Mouse (Mus musculus): Measurements from ENCODE around the gene Dhx8.

The Dhx8 gene

DNA sequence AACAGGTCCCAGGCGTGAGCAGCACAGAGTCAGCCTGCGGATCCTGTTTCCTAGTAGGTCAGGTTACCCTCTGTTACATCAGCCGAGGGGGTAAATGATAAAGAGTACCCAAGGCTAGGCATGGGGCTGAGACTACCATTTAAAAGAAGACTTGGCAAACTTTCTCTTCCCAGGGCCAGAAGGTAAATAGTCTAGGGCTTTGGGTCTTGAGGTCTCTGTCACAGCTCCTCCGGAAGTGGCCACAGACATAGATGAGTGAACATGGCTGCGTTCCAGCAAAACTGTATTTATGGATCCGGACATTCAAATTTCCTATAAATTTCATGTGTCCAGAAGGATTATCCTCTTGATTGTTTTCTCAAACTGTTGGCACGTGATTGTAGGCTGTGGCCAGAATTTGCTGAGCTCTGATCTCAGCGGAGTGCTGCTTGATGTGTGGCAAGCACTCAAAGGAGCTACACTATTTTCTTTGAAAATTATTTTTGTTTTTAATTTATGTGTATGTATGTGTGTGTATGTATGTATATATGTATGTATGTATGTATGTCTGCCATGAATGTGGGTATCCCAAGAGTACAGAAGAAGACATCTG is 72.5 kb downstream of the Dhx8 start:
- DNase-seq: no peak

DNA sequence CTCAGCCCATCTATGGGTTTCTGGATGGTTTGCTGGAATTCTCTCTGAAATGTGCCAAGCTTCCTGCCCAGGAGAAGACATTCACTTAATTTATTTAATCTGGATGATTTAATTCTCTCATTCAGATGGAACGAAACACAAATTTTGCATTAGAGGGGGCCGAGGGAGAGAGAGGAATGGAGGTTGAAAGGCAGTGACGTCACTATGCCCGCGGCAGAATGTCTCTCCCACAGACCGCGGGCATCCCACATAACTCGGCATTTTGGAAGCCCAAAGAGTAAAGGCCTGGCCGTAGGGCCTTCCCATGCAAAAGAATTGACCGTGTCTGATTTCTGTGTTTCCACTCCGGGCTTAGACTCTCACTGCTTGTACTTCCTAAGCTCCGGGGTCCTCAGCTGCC is 74.0 kb downstream of the Dhx8 start:
- DNase-seq: no peak

DNA sequence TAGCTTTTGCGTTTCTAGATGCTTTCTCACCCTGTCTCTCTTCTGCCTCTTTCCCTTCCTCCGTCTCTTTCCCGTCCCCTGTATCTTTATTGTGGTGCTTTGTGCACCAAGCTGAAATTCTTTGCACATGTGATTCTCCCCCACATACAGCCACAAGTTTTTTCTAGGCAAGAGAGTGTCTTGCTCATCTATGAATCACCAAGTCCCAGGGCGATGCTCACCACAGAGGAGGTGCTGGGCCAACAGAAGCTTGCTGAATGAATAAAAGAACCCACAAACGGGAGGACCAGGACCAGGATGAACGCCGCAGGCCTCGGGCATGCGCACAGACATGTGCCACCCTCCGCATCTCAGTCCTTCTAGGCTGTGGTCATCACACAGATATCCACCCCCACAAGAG is 74.5 kb downstream of the Dhx8 start:
- no peak for DNase-seq

DNA sequence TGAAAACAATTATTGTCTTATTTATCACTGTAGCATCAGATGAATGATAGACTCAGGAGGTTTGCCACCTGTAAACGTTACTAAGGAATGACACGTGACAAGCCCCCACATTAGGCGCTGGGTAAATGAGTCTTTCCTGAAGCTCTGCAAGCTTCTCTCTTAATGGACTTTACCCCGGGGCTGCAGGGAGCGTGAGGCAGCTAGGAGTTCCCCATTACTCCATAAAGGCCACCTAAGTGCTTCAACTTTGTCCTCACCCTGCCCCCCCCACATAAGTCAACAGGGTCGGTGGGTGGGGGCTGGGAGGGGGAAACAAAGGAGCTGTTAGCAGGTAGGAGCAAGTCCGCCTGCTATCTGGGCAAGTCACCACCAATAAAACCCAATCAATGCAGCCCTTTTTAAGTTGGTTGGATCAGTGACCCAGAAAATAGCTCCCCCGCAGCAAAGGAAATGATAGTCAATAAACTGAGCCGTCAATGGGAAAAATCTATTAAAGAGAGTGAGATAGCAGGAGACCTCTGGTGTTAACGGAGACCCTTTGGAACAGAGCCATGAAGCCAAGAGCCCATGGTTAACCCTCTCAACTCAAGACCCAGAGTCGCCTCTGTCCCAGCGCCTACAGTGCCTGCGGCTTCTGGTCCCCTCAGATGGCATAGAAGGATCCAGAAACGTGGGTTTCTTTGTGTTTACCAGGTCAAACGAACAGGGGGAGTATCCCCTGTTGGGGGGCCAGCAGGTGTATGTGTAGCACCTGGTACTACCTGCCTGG is 76.5 kb downstream of the Dhx8 start:
- DNase-seq: no peak

DNA sequence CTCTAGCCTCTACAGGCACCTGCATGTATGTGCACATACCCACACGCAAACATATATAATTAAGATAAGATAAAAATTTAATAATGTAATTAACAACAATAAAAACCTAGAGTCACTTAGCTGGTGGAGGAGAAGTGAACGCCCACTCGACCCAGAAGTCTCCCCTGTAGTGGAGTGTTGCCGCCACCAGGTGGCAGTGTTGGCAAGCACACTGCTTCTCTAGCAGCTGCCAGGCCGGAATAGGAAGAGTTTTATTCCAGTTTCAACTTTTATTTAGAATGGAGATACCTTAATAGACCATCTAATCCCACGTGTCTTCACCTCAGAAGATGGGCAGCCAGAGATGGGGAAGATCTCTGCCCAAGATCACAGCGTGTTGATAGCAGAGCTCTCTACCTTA is 80.5 kb downstream of the Dhx8 start:
- peak; percentile 85 to 87 for DNase-seq

DNA sequence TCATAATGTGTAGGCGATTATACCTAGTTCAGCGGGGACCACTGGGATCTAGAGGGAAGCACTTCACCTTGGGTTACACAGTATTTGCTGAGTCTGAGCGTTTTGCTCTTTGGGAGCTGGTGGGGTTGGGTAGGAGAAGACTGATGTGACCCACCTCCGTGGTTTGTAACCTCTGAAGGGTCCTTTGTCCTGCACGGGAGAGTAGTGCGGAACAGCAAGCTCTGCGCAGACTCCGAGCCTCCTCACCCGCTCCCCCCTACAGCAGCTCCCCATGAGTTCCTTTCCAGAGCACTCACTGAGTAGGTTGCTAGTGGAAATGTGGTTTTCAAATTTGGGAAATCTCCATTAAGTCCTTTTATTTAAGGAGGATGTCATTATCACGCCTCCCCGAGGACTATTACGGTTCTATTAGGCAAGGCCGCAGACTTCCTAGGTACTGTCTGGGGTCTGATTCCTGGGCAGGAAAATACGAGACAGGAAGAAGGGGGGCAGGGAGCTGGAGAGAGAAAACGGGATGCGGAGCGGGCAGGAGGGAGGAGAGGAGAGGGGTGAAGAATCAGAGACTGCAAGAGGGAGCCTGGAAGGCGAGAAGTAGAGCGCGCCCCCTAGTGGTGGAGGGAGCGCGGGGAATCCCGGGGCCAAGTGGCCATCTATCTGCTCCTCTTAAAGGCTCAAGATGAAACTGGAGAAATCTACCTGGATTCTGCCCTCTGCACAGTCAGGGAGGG is 81.8 kb downstream of the Dhx8 start:
- DNase-seq: peak; percentile 85 to 87

DNA sequence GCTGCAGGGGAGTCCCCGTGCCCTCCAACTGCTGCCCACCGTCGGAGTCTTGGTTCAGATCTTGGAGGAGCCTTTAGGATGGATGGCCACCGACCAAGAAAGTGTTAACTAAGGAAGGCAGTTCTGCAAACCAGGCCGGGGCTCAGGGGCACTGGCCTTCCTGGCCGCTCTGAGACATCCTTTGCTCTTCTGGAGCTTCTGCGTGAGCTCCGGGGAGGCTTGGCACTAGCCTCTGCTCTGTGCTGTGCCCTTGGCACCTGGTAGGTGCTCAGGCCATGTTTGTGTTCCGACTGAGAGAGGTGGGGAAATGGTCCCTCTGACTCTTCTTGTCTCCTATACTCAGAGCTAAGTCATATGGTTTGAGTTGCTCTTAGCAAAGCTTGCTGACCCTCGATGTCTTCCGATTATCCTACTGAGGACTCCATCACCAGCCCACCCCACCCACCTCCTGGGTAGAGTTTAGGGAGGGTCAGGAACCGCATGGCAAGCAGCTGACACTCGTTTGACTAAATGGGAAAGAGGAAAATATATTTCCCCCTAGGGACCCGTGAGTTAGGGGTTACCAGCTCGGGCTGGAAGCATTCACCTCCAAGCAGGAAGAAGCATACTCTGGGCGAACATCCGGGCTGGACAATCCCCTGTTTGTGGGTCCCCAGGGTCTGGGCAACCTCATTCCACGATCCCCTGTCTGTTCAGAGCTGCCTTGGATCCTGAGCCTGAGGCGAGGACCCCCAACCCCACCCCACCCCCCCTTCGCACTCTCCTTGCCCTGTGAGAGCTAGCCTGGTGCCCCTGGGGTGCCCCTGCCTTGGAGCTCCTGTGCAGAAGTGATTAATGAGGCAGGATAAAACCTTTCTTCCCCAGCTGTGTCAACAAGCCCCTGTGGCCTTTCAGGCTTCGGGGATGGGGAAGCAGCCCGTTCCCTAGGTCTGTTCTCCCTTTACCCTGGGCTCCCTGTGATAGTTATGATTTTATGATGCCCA is 82.7 kb downstream of the Dhx8 start:
- no peak for DNase-seq
